Mouse (Mus musculus): ENCODE measurements at regions not wholly inside any gene's neighbourhood (a gene's known extent, or its start where the extent isn't known, plus 50 kb on each side); places are given as distances from the start of the nearest gene placed in this dataset.
A peak's percentile ranks its signal among the peaks of the same experiment; 100 is the strongest.

DNA sequence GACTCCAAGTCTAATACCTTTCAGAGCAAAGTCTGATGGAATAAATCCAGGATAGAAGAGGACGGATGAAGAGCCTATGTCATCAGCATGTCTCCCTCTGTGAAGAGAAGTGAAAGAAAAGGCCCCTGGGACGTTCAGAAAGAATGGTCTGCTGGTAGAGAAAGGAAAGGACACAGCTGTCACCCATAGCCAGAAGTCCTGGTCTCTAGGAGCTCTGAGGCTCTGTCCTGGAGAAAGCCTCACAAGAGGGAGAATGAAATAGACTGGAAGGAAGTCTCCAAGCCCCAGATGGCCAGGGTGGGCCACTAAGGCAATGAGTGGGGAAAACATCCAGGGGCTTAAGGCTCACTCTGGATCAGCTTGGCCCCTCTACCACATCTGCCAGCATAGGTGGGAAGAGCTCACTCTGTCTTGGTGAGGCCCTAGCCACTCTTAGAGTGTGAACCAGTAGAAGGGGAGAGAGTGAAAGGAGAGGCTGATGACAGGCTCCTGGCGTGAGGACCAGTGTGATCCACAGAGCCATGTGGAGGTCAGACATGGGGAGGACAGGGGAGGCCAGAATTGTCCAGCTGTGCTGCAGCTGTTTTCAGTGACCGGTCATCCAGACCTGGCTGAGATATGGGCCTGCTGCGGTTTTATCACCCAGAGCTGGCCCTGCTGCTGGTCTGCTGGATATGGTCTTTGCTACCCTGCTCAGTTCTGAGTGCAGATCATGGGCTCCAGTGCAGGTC, 268.2 kb downstream of the Cyp26b1 start:
- H3K4me1 ChIP-seq (ENCODE audit: control insufficient read depth, low read depth, low read length) = peaks cover 8% of the 10 kb centered on the region; the same call in 1 of the 2 replicates
- no peak overlapping the region for H3K4me2 ChIP-seq (ENCODE audit: low read depth, low read length)
- ATAC-seq (ENCODE audit: low read depth) = no peak
- H3K27ac ChIP-seq (ENCODE audit: low read length) = no peak overlapping the region
- H3K36me3 ChIP-seq (ENCODE audit: control insufficient read depth, insufficient read depth) = no peaks in the 10 kb centered on the region
- WGBS (ENCODE audit: insufficient replicate concordance) = 50% methylated on average over 5 of the region's 5 CpGs
- H3K9ac ChIP-seq (ENCODE audit: low read depth, low read length) = no peak overlapping the region
- no peak overlapping the region for H3K4me3 ChIP-seq (ENCODE audit: low read depth, low read length)
- H3K9me3 ChIP-seq (replicated peaks; ENCODE audit: control insufficient read depth, low read length) = no peaks in the 10 kb centered on the region
- H3K27me3 ChIP-seq (ENCODE audit: control insufficient read depth, insufficient read depth, low read depth, low read length) = no peaks in the 10 kb centered on the region

GRCm38 (mm10) chr6:84324185-84324584, 269.5 kb downstream of the Cyp26b1 start:
- Histone ChIP-seq H3K4me3 (ENCODE audit: low read depth, low read length) (no peak overlapping the region), H3K9me3 (replicated peaks; ENCODE audit: control insufficient read depth, low read length) (no peaks in the 10 kb centered on the region), H3K36me3 (ENCODE audit: control insufficient read depth, insufficient read depth) (no peaks in the 10 kb centered on the region), H3K27ac (ENCODE audit: low read length) (no peak overlapping the region), H3K9ac (ENCODE audit: low read depth, low read length) (no peak overlapping the region), H3K4me2 (ENCODE audit: low read depth, low read length) (no peak overlapping the region), H3K27me3 (ENCODE audit: control insufficient read depth, insufficient read depth, low read depth, low read length) (no peaks in the 10 kb centered on the region), H3K4me1 (ENCODE audit: control insufficient read depth, low read depth, low read length) (peaks cover 8% of the 10 kb centered on the region; the same call in 1 of the 2 replicates)
- 72% methylated on average over 4 of the region's 4 CpGs for WGBS (ENCODE audit: insufficient replicate concordance)
- no peak for ATAC-seq (ENCODE audit: low read depth)

- WGBS (ENCODE audit: insufficient replicate concordance) = 67% methylated on average over 4 of the region's 4 CpGs
- Histone ChIP-seq H3K36me3 (ENCODE audit: control insufficient read depth, insufficient read depth) (no peaks in the 10 kb centered on the region), H3K27ac (ENCODE audit: low read length) (no peak overlapping the region), H3K9me3 (replicated peaks; ENCODE audit: control insufficient read depth, low read length) (no peaks in the 10 kb centered on the region), H3K4me1 (ENCODE audit: control insufficient read depth, low read depth, low read length) (peaks cover 4% of the 10 kb centered on the region; the same call in 1 of the 2 replicates), H3K4me2 (ENCODE audit: low read depth, low read length) (no peak overlapping the region), H3K9ac (ENCODE audit: low read depth, low read length) (no peak overlapping the region), H3K27me3 (ENCODE audit: control insufficient read depth, insufficient read depth, low read depth, low read length) (no peaks in the 10 kb centered on the region), H3K4me3 (ENCODE audit: low read depth, low read length) (no peak overlapping the region)
- no peak for ATAC-seq (ENCODE audit: low read depth)
These were observed 271.2 kb downstream of the Cyp26b1 start for GRCm38 (mm10) chr6:84322528-84322927.

- Histone ChIP-seq H3K27me3 (ENCODE audit: control insufficient read depth, insufficient read depth, low read depth, low read length) (no peaks in the 10 kb centered on the region), H3K27ac (ENCODE audit: low read length) (no peak overlapping the region), H3K4me2 (ENCODE audit: low read depth, low read length) (no peak overlapping the region), H3K4me3 (ENCODE audit: low read depth, low read length) (no peak overlapping the region), H3K4me1 (ENCODE audit: control insufficient read depth, low read depth, low read length) (no peaks in the 10 kb centered on the region), H3K9me3 (replicated peaks; ENCODE audit: control insufficient read depth, low read length) (no peaks in the 10 kb centered on the region), H3K36me3 (ENCODE audit: control insufficient read depth, insufficient read depth) (no peaks in the 10 kb centered on the region), H3K9ac (ENCODE audit: low read depth, low read length) (no peak overlapping the region)
- WGBS (ENCODE audit: insufficient replicate concordance) = 33% methylated on average over 1 of the region's 1 CpGs
- ATAC-seq (ENCODE audit: low read depth) = no peak
These were observed 273.1 kb downstream of the Cyp26b1 start for GRCm38 (mm10) chr6:84320586-84320985.

DNA sequence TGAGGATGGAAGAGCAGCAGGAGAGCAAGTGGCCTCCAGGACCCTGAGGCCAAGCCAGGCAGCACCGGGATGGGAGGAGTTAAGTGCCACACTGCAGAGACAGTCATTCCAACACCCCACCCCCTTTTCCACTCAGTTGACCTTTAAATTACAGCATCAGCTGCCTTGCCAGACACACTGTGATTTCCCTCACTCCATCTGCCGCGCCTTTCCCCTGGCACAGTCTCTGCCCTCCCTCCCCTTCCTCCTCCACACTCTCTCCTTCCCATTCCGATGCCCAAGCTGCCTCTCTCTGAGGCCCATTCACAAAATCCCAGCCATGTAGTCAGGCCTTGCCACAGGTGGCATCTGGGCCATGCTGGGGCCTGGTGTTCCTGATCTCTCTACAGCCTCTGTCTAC, 274.9 kb downstream of the Cyp26b1 start:
- WGBS (ENCODE audit: insufficient replicate concordance) = 19% methylated on average over 4 of the region's 4 CpGs
- Histone ChIP-seq H3K27ac (ENCODE audit: low read length) (no peak overlapping the region), H3K4me2 (ENCODE audit: low read depth, low read length) (no peak overlapping the region), H3K36me3 (ENCODE audit: control insufficient read depth, insufficient read depth) (no peaks in the 10 kb centered on the region), H3K9ac (ENCODE audit: low read depth, low read length) (no peak overlapping the region), H3K9me3 (replicated peaks; ENCODE audit: control insufficient read depth, low read length) (no peaks in the 10 kb centered on the region), H3K4me1 (ENCODE audit: control insufficient read depth, low read depth, low read length) (no peaks in the 10 kb centered on the region), H3K27me3 (ENCODE audit: control insufficient read depth, insufficient read depth, low read depth, low read length) (no peaks in the 10 kb centered on the region), H3K4me3 (ENCODE audit: low read depth, low read length) (no peak overlapping the region)
- ATAC-seq (ENCODE audit: low read depth) = no peak

DNA sequence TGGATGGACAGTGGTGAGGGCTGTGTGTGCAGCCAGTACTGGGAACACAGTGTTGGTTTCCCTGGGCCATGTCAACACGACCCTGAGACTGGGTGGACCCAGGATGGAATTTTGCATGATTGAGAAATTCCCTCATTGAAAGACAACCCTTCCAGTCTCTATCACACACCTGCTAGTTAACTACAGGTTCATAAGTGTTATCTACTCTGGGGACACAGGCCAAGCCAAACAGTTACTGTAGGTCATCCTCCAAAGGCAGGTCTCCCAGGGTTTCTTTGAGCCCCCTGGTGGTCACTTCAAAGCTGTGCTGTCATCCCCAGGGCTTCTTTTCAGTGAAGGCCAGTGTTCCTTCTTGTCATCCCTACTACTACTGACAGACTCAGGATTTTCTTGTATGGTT, 276.7 kb downstream of the Cyp26b1 start:
- Histone ChIP-seq H3K9ac (ENCODE audit: low read depth, low read length) (no peak overlapping the region), H3K36me3 (ENCODE audit: control insufficient read depth, insufficient read depth) (no peaks in the 10 kb centered on the region), H3K4me2 (ENCODE audit: low read depth, low read length) (no peak overlapping the region), H3K4me3 (ENCODE audit: low read depth, low read length) (no peak overlapping the region), H3K27ac (ENCODE audit: low read length) (no peak overlapping the region), H3K9me3 (replicated peaks; ENCODE audit: control insufficient read depth, low read length) (no peaks in the 10 kb centered on the region), H3K4me1 (ENCODE audit: control insufficient read depth, low read depth, low read length) (no peaks in the 10 kb centered on the region), H3K27me3 (ENCODE audit: control insufficient read depth, insufficient read depth, low read depth, low read length) (no peaks in the 10 kb centered on the region)
- 55% methylated on average over 1 of the region's 1 CpGs for WGBS (ENCODE audit: insufficient replicate concordance)
- ATAC-seq (ENCODE audit: low read depth) = peak; percentile 37; the same call in 1 of the 2 replicates

- Histone ChIP-seq H3K9me3 (replicated peaks; ENCODE audit: control insufficient read depth, low read length) (no peaks in the 10 kb centered on the region), H3K36me3 (ENCODE audit: control insufficient read depth, insufficient read depth) (no peaks in the 10 kb centered on the region), H3K4me1 (ENCODE audit: control insufficient read depth, low read depth, low read length) (no peaks in the 10 kb centered on the region), H3K4me2 (ENCODE audit: low read depth, low read length) (no peak overlapping the region), H3K27me3 (ENCODE audit: control insufficient read depth, insufficient read depth, low read depth, low read length) (no peaks in the 10 kb centered on the region), H3K4me3 (ENCODE audit: low read depth, low read length) (no peak overlapping the region), H3K9ac (ENCODE audit: low read depth, low read length) (no peak overlapping the region), H3K27ac (ENCODE audit: low read length) (no peak overlapping the region)
- no peak for ATAC-seq (ENCODE audit: low read depth)
- 20% methylated on average over 8 of the region's 8 CpGs for WGBS (ENCODE audit: insufficient replicate concordance)
These were observed 278.4 kb downstream of the Cyp26b1 start for GRCm38 (mm10) chr6:84315175-84315912.

DNA sequence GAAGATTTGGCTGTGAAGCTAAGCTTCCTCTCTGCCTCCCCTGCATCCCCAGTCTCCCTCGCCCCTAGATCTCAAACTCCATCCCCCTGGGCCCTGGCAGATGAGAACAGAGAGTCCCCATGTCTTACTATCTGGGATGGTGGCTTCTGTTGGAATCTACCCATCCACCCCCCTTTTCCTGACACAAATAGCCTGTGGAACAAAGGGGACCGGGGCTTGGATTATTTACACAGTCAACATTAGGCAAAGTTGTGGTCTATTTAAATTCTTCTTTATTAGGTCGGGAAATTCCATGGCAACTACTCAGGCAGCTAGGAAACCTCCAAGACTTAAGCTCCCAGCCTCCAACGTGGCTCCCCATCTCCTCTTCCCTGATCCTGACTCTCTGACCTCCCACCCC, 279.9 kb downstream of the Cyp26b1 start:
- Histone ChIP-seq H3K9me3 (replicated peaks; ENCODE audit: control insufficient read depth, low read length) (no peaks in the 10 kb centered on the region), H3K4me1 (ENCODE audit: control insufficient read depth, low read depth, low read length) (no peaks in the 10 kb centered on the region), H3K4me2 (ENCODE audit: low read depth, low read length) (no peak overlapping the region), H3K27ac (ENCODE audit: low read length) (no peak overlapping the region), H3K4me3 (ENCODE audit: low read depth, low read length) (no peak overlapping the region), H3K27me3 (ENCODE audit: control insufficient read depth, insufficient read depth, low read depth, low read length) (no peaks in the 10 kb centered on the region), H3K9ac (ENCODE audit: low read depth, low read length) (no peak overlapping the region), H3K36me3 (ENCODE audit: control insufficient read depth, insufficient read depth) (no peaks in the 10 kb centered on the region)
- no peak for ATAC-seq (ENCODE audit: low read depth)
- WGBS (ENCODE audit: insufficient replicate concordance) = 12% methylated on average over 4 of the region's 4 CpGs

- Histone ChIP-seq H3K4me3 (ENCODE audit: low read depth, low read length) (no peak overlapping the region), H3K27ac (ENCODE audit: low read length) (no peak overlapping the region), H3K9me3 (replicated peaks; ENCODE audit: control insufficient read depth, low read length) (no peaks in the 10 kb centered on the region), H3K4me2 (ENCODE audit: low read depth, low read length) (no peak overlapping the region), H3K27me3 (ENCODE audit: control insufficient read depth, insufficient read depth, low read depth, low read length) (no peaks in the 10 kb centered on the region), H3K36me3 (ENCODE audit: control insufficient read depth, insufficient read depth) (no peaks in the 10 kb centered on the region), H3K9ac (ENCODE audit: low read depth, low read length) (no peak overlapping the region), H3K4me1 (ENCODE audit: control insufficient read depth, low read depth, low read length) (no peaks in the 10 kb centered on the region)
- no peak for ATAC-seq (ENCODE audit: low read depth)
- 28% methylated on average over 9 of the region's 9 CpGs for WGBS (ENCODE audit: insufficient replicate concordance)
These were observed 283.0 kb downstream of the Cyp26b1 start for GRCm38 (mm10) chr6:84310635-84311241.
